Mouse (Mus musculus) adrenal gland, postnatal 36 days (tissue): ENCODE data around the gene Ankrd13c. TPM values are rescaled to one million over a fixed set of nuclear protein-coding genes. Genes with fewer than 3 reads are reported as not detected.
"Not testable (repeated sequence)": the region's sequence is repeated elsewhere in the genome, so short reads cannot be mapped to it uniquely, and the experiment has no call there.

Source experiments
- DNase-seq, 2 experiments: peaks; one replicate each; pipeline ENCODE4 v3.0.0; 2021; ENCODE audit warnings: mixed read lengths in 1 of 2
- long read RNA-seq, 2 experiments: library from polyadenylated mRNA; stranded (forward); transcript quantifications; one replicate each; pipeline ENCODE4 v2.0.0; 2021; ENCODE audit warnings: borderline sequencing depth in 2 of 2
- total RNA-seq, 2 experiments: library from RNA; stranded (reverse); gene quantifications; 2 replicates each; pipeline ENCODE4 v1.2.3; 2021

Ankrd13c gene
- 10 to 100 TPM; 85.8 to 98.9 TPM for total RNA-seq
- long read RNA-seq, experiment 1, transcript Ankrd13c-201 (13 exons, 3,903 nt): major isoform, 45 of 59 reads
- long read RNA-seq, experiment 1, partial matches to known transcripts: 1 of 59 reads
- long read RNA-seq, experiment 1, other reads (novel, unspliced or antisense): 13 of 59 reads
- long read RNA-seq, experiment 2, transcript Ankrd13c-201 (13 exons, 3,903 nt): major isoform, 12 of 22 reads
- long read RNA-seq, experiment 2, partial matches to known transcripts: 1 of 22 reads
- long read RNA-seq, experiment 2, other reads (novel, unspliced or antisense): 8 of 22 reads

- DNase-seq: peak; percentile 91 to 93
These were observed at the start of gene Ankrd13c for GRCm38 (mm10) chr3:157946843-157947358. Gene Ankrd13c, plus strand, starts transcription at chr3:157947239.

GRCm38 (mm10) chr3:157897645-157898044, 49.4 kb upstream of the Ankrd13c start:
- DNase-seq: no peak

GRCm38 (mm10) chr3:157899986-157900385, 47.1 kb upstream of the Ankrd13c start:
- no peak for DNase-seq

GRCm38 (mm10) chr3:157901721-157902120, 45.3 kb upstream of the Ankrd13c start:
- no peak for DNase-seq

- no peak for DNase-seq
These were observed 38.9 kb upstream of the Ankrd13c start for GRCm38 (mm10) chr3:157908166-157908565.

- no peak for DNase-seq
These were observed 36.8 kb upstream of the Ankrd13c start for GRCm38 (mm10) chr3:157910262-157910661.

- no peak for DNase-seq
These were observed 34.9 kb upstream of the Ankrd13c start for GRCm38 (mm10) chr3:157912155-157912554.

GRCm38 (mm10) chr3:157916336-157916735, 30.7 kb upstream of the Ankrd13c start:
- DNase-seq: no peak

GRCm38 (mm10) chr3:157921376-157921775, 25.7 kb upstream of the Ankrd13c start:
- DNase-seq: no peak

GRCm38 (mm10) chr3:157923268-157923835, 23.7 kb upstream of the Ankrd13c start:
- DNase-seq: no peak

GRCm38 (mm10) chr3:157924692-157925328, 22.2 kb upstream of the Ankrd13c start, which contains the start of gene Cth:
Gene Cth, minus strand, starts transcription at chr3:157925077.
- peak; percentile 95 for DNase-seq

GRCm38 (mm10) chr3:157925706-157926510, 21.1 kb upstream of the Ankrd13c start:
- DNase-seq: no peak

- no peak for DNase-seq
These were observed 20.3 kb upstream of the Ankrd13c start for GRCm38 (mm10) chr3:157926761-157927160.

GRCm38 (mm10) chr3:157928731-157929130, 18.3 kb upstream of the Ankrd13c start:
- no peak for DNase-seq

- no peak for DNase-seq
These were observed 17.6 kb upstream of the Ankrd13c start for GRCm38 (mm10) chr3:157929417-157929816.

GRCm38 (mm10) chr3:157931592-157931991, 15.4 kb upstream of the Ankrd13c start:
- DNase-seq: peak in 1 of 2 experiments; percentile 11

- no peak for DNase-seq
These were observed 15.0 kb upstream of the Ankrd13c start for GRCm38 (mm10) chr3:157932074-157932473.

- DNase-seq: not testable (repeated sequence)
These were observed 13.8 kb upstream of the Ankrd13c start for GRCm38 (mm10) chr3:157933223-157933622.

GRCm38 (mm10) chr3:157934301-157934823, 12.7 kb upstream of the Ankrd13c start:
- no peak for DNase-seq

GRCm38 (mm10) chr3:157938585-157938984, 8.5 kb upstream of the Ankrd13c start:
- DNase-seq: no peak

- peak; percentile 48 to 50 for DNase-seq
These were observed 593 bp downstream of the Ankrd13c start for GRCm38 (mm10) chr3:157947383-157948280.
